19 mouse cellular contexts compared by ENCODE assay signal in the genomic region with DNA sequence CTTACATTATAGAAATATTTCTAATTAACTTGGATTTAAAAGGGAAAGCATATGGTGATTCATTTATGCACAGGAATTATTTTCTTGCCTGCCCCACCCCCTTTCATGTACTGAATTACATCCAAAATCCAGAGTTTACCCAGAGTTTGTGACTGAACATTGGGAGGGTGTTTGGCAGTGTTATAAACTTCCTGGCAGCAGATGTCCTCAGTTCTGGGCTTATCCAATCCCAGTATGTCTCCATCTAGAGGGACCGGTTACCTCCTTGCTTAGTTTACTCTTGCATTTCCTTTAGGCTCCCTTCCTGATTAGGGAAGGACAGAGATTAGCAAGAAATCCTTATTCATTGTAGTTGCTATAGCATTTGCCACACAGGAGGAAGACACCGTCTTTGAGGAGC.
DNase-seq lines count a peak whose midpoint lies in the region; TF ChIP-seq lines count a peak whose summit lies in the region.
"Had no signal": no experiment of that assay in that cellular context is flagged by ENCODE, and none has a peak within 500 bp of the region (broad histone marks: within the 10 kb centered on the region; RNA-seq: fewer than 3 reads in every experiment).

No protein-coding gene starts in this region.

- DNase-seq in layer of hippocampus, adult 2 months (ENCODE audit: low spot score in 2 of 2): no peak
- DNase-seq in layer of hippocampus, adult 18-20 months (ENCODE audit: low spot score in 2 of 2): no peak
- DNase-seq in R1 (ENCODE audit: low read depth, low spot score): peak; percentile 24
- DNase-seq in lung, postnatal 10 days: peak; percentile 65
- peak; percentile 73 for DNase-seq in lung, postnatal 36 days
- no peak for DNase-seq in hindbrain, embryonic 10.5 days (ENCODE audit: low spot score)
- no peak for DNase-seq in midbrain, embryonic 10.5 days (ENCODE audit: low spot score)
- DNase-seq in urinary bladder, postnatal 10 days (ENCODE audit: low spot score): no peak
- DNase-seq: adrenal gland, postnatal 10 days; adrenal gland, postnatal 36 days; cerebellum, adult 18-20 months; cerebellum, adult 9-10 months; cerebellum, postnatal 14 days; gastrocnemius, adult 2 months; gastrocnemius, postnatal 14 days; heart, adult 11 months had no signal

- no peak overlapping the region for H3K4me3 ChIP-seq in layer of hippocampus, adult 2 months
- H3K4me3 ChIP-seq in hindbrain, embryonic 10.5 days: no peak overlapping the region
- H3K4me3 ChIP-seq in midbrain, embryonic 10.5 days: no peak overlapping the region
- H3K4me3 ChIP-seq: forebrain, embryonic 10.5 days; forebrain, embryonic 13.5 days; gastrocnemius, adult 2 months; hindbrain, embryonic 13.5 days had no signal

- no peak overlapping the region for H3K27ac ChIP-seq in layer of hippocampus, adult 2 months
- H3K27ac ChIP-seq in hindbrain, embryonic 10.5 days: no peak overlapping the region
- no peak overlapping the region for H3K27ac ChIP-seq in midbrain, embryonic 10.5 days (replicated peaks)
- H3K27ac ChIP-seq: forebrain, embryonic 10.5 days; forebrain, embryonic 13.5 days; gastrocnemius, adult 2 months; hindbrain, embryonic 13.5 days had no signal

- 90% methylated on average over 2 of the region's 2 CpGs for WGBS in hindbrain, embryonic 10.5 days
- WGBS in midbrain, embryonic 10.5 days: 91% methylated on average over 2 of the region's 2 CpGs

- no peaks in the 10 kb centered on the region for H3K36me3 ChIP-seq in hindbrain, embryonic 10.5 days
- no peaks in the 10 kb centered on the region for H3K36me3 ChIP-seq in midbrain, embryonic 10.5 days
- H3K36me3 ChIP-seq: forebrain, embryonic 10.5 days; hindbrain, embryonic 13.5 days had no signal

- H3K4me1 ChIP-seq in hindbrain, embryonic 10.5 days (replicated peaks): peaks cover 45% of the 10 kb centered on the region
- H3K4me1 ChIP-seq in midbrain, embryonic 10.5 days: peaks cover 48% of the 10 kb centered on the region

- no peaks in the 10 kb centered on the region for H3K9me3 ChIP-seq in hindbrain, embryonic 10.5 days
- H3K9me3 ChIP-seq in midbrain, embryonic 10.5 days (replicated peaks): no peaks in the 10 kb centered on the region
- H3K9me3 ChIP-seq: forebrain, embryonic 10.5 days; forebrain, embryonic 13.5 days; hindbrain, embryonic 13.5 days had no signal

- H3K27me3 ChIP-seq in hindbrain, embryonic 10.5 days (ENCODE audit: insufficient read depth, poor library complexity, severe bottlenecking): no peaks in the 10 kb centered on the region
- no peaks in the 10 kb centered on the region for H3K27me3 ChIP-seq in midbrain, embryonic 10.5 days (ENCODE audit: low read depth, poor library complexity, severe bottlenecking)
- H3K27me3 ChIP-seq: forebrain, embryonic 13.5 days; hindbrain, embryonic 13.5 days had no signal

- TF ChIP-seq CTCF in layer of hippocampus, adult 2 months (conservative IDR thresholded peaks at IDR 0.05): peak; percentile 33

Comparison
In these comparisons a context has a peak if more than half of its experiments do, and no peak if none do; other contexts are left out.
1. DNase-seq: peak in R1 (single experiment), lung, postnatal 10 days (single experiment) and lung, postnatal 36 days (single experiment); none in layer of hippocampus, adult 2 months (0 of 2), layer of hippocampus, adult 18-20 months (0 of 2), hindbrain, embryonic 10.5 days (single experiment), midbrain, embryonic 10.5 days (single experiment) and urinary bladder, postnatal 10 days (single experiment).